Mouse (Mus musculus) thymus, postnatal 10 days (tissue): ENCODE measurements at regions not wholly inside any gene's neighbourhood (a gene's known extent, or its start where the extent isn't known, plus 50 kb on each side); places are given as distances from the start of the nearest gene placed in this dataset.

Experiments used
- DNase-seq, 2 experiments: peaks; one replicate each; pipeline ENCODE4 v3.0.0; 2021; ENCODE audit warnings: low spot score in 2 of 2

DNA sequence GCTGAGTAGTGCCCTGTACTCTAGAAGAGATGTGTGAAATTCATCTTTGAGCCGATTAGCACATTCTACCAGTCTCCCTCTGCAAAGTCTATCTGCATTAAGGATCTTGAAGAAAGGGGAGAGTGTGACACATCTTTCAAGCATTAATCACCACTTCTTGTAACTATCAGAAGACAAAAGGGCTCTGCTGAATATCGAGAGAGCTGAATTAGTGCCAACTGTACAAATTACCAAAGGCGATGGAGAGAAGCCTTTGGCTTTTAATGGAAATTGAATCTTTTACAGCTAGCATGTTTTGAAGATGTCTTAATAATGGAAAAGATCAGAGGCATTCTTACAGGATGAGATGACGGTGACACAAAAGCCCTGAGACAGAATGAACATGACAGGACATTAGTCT lies 97.2 kb upstream of the Pam start:
- no peak for DNase-seq

DNA sequence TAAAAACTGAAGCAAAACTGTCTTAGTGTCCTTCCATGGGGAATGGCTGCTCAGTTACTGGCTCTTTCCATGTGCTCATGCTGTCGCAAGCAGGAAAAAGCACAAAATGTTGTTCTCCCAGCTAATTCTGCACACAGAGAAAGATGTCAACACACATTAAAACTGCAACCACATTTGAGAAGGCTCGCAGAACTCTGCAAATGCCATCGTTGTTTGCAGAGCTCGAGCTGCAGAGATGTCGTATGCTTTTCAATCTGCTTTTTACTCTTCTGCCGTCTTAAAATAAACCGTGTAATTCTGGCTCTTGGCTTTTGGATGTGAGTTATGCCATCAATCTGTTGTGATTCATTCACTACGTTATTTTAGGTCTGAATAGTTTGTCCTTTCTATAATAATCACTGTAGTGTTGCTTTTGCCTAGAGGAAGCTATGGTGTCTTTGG lies 96.6 kb upstream of the Pam start:
- no peak for DNase-seq

DNA sequence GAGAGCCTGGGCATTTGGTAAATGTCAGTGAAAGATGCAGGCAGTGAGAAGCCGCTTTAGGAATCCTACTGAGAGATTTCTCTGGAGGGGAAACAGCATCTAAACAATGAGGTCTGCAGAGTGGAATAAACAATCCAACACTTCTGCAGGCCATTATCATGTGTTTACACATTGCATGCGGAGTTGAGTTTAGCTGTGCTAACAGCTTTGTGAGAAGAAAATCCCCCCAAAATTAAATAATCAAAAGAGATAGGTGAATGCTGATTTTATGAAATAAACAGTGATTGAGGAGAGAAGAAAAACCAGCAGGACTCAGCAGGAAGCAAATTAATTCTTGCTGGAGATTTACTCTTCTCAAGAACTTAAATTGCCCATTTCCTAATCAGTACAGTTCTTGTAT lies 95.9 kb upstream of the Pam start:
- no peak for DNase-seq

DNA sequence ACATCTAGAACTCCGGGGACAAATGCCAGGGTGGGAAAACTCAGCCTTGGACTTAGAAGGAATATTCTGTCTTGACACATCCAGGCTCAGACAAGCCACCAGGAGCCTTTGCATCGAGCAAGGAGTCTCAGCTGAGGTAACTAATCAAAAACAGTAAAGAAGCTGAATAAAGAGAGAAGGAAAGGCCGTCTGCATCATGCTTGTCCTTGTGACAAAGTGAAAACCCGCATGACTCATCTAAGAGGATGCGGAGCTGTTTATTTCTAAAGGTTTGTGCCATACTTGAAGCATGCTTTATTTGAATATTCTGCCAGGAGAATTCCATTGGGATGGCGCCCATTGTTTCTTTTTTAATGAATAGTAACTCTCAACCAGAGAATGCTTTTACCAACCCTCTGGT lies 95.3 kb upstream of the Pam start:
- DNase-seq, result no peak

DNA sequence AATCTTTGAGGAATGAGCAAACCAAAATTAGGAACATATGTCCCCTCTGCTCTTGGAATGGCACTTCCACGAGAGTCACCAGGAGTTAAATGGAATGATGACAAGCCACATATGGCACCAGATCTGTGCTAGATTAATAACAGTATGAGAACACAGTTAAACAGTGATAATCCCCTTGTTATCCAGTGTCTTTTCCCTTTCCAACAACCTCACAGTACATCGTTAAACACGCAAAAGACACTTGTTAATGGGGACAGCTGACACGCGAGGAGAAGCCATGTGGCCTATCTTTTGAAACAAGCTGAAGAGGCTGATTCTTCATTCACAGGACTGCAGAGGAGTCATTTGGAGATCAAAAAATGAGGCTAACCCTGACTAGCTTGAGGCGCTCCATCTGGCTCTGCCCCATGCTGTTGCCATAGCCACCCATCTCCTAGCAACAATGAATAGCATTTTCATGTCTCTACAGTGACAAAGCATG lies 94.6 kb upstream of the Pam start:
- DNase-seq, result no peak

DNA sequence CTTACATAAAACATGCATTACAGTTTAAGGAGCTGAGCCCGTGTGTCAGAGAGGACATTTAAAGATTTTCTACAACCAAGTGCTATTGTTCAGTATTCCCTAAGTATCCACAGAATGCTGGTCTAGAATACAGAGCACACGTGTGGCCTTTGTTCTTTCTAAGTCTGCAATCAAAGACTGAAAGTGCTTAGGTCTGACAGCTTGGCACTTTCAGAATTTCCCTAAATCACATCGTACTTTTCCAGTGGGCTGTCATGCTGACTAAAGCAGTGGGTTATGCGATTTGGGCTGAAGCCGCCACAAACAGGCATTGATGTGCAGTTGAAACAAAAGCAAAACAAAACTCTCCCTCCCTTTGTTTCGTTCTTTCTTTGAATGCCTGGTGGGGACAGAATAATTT lies 84.9 kb upstream of the Pam start:
- DNase-seq, result no peak

DNA sequence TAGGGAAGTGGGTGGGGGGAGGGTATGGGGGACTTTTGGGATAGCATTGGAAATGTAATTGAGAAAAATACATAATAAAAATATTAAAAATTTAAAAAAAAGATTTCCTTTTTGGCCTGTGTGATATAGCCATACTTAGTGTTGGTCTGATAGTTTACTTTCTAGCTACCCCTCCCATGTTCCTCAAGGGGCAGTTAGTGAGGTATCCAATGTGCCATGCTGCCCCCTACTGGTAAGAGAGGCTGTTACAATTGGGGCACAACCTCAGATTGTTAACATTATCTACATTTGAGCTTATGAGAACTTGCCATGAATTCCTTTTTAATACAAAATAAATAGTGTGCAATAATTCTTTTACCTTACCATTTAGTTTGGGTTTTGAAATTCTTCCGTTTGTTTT lies 83.6 kb upstream of the Pam start:
- DNase-seq, result peak in 1 of 2 experiments; percentile 56

DNA sequence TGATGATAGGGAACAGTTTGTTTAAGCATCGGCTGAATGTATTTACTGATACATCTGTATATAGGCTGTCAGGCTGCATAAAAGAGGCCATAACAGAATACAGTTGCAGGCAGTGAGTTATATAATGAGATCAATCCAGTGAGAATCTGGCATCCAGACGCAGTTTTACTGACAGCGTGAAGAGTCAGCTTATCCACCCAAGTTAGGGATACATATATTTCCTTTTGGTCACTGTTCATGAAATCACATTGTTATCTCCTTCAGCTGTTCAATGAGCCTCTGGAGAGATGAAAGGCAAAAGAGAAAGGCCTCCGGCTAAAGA lies 79.3 kb upstream of the Pam start:
- DNase-seq, result no peak

DNA sequence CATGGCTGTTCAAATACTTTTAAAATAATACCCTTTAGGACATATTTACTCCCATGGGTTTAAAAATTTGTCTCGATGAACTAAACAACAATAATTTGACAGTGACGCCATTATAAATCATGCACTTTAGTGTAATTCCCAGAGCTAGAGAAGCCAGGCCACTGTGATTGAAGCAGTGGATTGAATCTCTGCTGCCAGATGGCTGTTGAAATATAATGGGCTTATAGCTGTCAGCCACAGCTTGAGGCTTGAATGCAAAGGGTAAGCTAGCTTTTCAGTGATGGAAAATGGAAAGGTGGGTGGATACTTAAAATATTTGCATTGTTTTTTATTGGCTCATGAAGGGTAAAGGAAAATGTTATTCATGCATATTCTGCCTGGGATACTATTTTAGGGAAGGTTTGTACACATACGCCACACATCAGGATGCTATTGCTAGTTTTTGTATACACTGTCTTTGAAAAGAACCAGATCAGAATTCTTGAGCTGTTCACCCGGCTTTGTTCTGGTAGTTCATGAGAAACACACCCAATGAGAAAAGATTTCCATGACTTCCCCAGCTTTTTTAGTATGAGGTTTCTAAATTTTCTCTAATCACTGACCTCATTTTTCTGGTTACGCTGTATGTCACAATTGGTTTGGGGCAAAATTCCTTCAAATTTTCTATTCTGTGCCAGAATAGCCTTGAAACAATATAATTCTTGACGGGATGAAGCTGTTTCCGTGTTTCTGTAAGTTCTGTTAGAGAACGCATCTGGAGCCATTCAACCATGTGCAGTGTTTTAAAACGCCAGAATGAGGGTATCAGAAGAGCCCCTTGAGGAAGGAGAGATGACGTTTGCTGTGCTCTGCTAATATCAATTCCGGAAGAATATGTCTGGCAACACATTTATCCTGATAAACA lies 78.7 kb upstream of the Pam start:
- DNase-seq, result no peak

DNA sequence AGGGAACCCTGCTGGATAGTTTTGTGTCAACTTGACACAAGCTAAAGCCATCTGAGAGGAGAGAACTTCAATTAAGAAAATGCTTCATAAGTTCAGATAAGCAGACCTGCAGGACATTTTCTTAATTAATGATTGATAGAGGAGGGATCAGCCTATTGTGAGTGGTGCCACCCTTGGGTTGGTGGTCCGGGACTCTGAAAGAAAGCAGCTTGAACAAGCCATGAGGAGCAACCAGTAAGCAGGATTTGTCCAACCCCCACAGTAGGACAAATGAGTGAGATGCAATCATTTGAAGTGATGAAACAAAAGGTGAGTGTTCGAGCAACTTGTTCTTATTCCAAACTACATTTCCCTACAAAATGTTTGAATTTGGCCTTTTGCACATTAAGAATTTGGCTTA lies 78.0 kb upstream of the Pam start:
- DNase-seq, result no peak

DNA sequence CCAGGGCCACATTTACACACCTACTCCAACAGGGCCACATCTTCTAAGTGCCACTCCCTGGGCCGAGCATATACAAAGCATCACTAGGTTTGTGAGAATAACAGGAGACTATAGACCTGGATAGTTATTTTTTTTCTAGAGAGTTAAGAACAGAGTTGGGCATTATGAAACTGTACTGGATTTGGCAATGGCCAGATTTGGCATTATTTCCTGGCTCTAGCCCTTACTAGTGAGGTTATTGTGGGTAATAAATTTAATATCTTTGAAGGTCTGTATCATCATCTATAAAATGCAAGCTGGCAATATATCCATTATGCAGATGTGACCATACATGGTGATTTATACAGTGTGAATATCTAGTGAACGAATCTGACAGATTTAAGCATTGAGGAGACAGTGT lies 75.8 kb upstream of the Pam start:
- no peak for DNase-seq

DNA sequence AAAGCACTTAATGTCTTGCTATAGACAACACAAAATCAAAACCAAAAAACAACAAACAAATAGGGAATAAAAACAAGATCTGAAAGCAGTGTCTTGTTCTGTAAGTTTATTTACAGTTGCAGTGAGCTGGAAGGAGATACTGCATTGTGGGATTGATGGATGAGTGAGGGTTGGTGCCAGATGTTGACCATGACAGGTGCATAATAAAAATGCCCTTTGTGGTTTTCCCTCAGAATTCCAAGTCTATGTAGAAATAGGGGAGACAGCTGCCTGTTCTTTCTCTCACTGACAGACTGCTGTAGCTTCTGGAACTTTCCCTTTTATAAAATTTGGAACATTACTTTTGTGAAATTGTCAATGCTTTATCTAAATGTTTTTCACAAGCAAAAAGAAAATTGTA lies 73.9 kb upstream of the Pam start:
- DNase-seq, result no peak

DNA sequence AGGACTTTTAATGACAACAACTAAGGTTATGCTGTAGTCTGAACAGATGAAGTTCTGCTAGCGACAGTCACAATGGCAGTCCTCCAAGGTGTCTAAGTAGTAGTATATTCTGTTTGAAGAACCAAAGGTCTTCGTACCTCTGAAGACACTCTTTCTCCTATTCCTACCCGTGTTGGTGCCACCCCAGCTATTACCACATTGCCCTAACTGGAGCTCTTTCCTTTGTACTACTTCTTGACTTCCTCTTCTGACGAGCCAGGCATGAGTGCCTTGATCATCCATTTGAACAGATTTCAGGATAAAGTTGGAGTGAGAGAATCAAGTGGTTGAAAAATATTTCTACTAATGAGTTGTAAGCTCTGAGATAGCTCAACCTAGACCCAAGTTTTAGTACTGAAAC lies 72.4 kb upstream of the Pam start:
- no peak for DNase-seq

DNA sequence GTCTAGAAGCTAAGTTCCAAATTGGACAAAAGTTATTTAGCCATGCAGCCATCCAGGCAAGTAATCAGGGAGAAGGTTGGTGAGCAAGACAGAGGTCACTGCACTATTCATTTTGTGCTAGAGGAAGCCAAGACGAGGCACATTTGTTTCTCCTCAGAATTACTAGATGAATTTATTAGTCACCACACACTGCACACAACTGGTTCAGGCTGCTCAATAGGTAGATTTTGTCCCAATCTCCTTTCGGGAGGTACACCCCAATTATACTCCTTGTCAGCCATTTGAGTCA lies 67.1 kb upstream of the Pam start:
- DNase-seq, result no peak

DNA sequence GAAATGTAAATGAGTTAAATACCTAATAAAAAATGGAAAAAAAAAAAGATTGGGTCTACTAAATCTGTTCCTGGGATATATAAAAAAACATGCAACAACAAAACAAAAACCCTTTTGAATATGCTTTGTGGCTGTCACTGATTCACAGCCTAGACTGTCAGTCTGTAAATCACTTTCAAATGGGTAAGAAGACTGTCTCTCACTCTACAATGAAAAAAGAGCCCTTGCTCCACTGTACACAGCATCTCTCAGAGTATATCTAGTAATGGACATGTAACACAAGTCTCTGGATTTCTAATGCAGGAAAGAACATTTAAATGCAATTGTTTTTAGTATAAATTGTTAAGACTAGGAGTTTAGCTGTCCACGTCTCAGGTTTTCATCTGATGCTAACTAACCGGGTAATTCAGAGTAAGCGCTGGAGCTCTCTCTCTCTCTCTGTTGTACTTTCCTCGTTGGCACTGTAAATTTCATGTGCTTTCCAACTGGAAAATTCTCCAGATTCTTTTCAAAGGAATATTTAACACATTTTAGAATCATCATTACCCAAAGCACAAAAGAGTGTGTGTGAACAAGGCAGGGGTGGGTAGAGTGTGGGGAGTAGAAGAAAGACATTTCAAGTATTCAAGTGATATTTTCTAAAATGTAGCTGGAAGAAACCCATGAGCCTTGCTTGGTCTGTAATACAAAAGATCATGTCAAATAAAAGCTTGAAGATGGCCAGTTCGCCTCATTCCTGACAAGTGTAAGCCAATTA lies 66.6 kb upstream of the Pam start:
- no peak for DNase-seq

DNA sequence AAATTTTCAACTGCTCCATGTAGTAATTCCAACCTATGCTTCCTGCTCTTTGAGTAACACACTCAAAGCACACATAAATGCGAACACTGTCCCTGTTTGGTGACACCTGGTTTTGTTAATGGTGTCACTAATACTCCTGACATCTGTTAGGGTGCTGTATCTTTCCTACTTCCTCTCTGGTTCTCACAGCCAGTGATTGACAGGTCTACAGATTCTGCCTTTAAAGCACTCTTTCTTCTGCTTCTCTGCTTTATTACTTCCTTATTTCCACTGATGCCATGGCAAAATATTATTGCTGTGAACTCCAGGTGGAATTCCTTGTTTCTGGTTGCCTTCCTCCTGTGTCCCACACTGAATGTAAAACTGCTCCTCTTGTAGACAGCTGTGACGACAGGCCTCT lies 63.5 kb upstream of the Pam start:
- DNase-seq, result no peak

DNA sequence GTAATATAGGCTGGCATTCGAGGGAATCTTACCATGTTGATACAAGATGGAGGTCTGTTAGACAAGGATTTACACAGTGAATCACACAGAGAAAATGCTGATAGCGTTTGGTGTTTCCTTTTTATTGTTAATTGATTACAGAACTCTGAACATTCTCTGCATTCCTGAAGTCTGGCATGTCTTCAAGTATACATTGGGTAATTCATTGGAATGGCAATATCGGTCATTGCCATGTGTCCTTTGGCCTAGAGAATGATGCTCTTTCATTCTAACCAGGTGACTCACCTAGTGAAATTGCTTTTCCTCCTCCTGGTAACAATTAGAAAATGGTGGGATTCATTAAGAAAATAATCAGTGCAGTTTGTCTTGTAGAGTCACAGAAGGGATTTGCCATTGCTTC lies 51.9 kb upstream of the Pam start:
- DNase-seq, result no peak
